Mouse (Mus musculus): ENCODE data around the gene Lrguk.

DNA sequence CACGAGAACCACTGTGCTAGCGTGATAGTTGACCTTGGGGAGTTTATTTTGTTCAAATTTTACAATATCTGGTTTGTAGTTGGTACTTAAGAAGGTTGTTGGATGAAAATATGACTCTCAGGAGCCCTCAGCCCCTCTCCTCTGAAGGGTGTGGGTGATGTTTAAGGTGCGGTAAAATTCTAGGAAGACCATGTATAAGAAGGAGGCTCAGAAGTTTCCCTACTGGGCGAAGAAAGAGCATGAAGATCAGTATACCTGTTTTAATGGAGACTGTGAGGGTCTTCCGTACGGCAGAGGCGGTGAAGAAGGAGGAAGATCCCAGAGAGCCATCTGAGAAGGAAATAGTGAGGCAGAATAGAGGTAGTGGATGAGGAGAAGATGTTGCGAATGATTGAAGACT, 38.0 kb downstream of the Lrguk start:
- TF ChIP-seq POLR2A (IDR thresholded peaks at IDR 0.05; ENCODE audit: insufficient read depth, low read depth, low read length) = no peak
- no peak for TF ChIP-seq CTCF (IDR thresholded peaks at IDR 0.05)
